Mouse (Mus musculus): ENCODE measurements around the gene Cc2d1a. TPM values are rescaled to one million over a fixed set of nuclear protein-coding genes. Genes with fewer than 3 reads are reported as not detected.

The Cc2d1a gene
- total and polyA plus RNA-seq, 3 experiments = 10.6 to 11.9 (median 11.2) TPM

GRCm38 (mm10) chr8:84187065-84187755 is 39.5 kb upstream of the Cc2d1a start:
- intact Hi-C loops (cut with DNase I) = loop anchor here (1.0 to 10.0 kb wide), 4 partner anchors 23 to 442 kb away; partner anchors contain the start of gene Adgre5

GRCm38 (mm10) chr8:84186547-84186946 is 38.8 kb upstream of the Cc2d1a start:
- 2% methylated on average over 12 of the region's 12 CpGs for WGBS
- Histone ChIP-seq H3K4me3 (peak overlapping the region; percentile 31), H3K79me2 (replicated peaks; ENCODE audit: control insufficient read depth, insufficient read depth, low read length) (no peaks in the 10 kb centered on the region), H3K27ac (peak overlapping the region; percentile 88), H3K36me3 (ENCODE audit: control insufficient read depth, insufficient read depth, low read length) (no peaks in the 10 kb centered on the region; the same call in 1 of the 2 replicates), H3K9ac (ENCODE audit: low read depth, low read length) (peak overlapping the region; percentile 63), H3K27me3 (ENCODE audit: control insufficient read depth, insufficient read depth, low read length) (no peaks in the 10 kb centered on the region), H3K4me1 (ENCODE audit: control insufficient read depth, insufficient read depth, low read length) (peaks cover 12% of the 10 kb centered on the region)
- intact Hi-C loops (cut with DNase I) = loop anchor here (1.0 to 10.0 kb wide), 4 partner anchors 99 to 442 kb away; partner anchors contain the start of gene Adgre5
- TF ChIP-seq CTCF (IDR thresholded peaks at IDR 0.05) = no peak; the same call in 1 of the 2 replicates
- peak; percentile 95 for TF ChIP-seq EP300 (IDR thresholded peaks at IDR 0.05; ENCODE audit: insufficient read depth, low read depth, low read length)
- TF ChIP-seq POLR2A (IDR thresholded peaks at IDR 0.05; ENCODE audit: insufficient read depth, low read depth, low read length) = peak; percentile 63
- peak; percentile 81 to 86 for DNase-seq

More at GRCm38 (mm10) chr8:84187065-84187755, 39.5 kb upstream of the Cc2d1a start:
- Histone ChIP-seq H3K9ac (ENCODE audit: low read depth, low read length) (peak overlapping the region; percentile 63), H3K27ac (peak overlapping the region; percentile 88), H3K27me3 (ENCODE audit: control insufficient read depth, insufficient read depth, low read length) (no peaks in the 10 kb centered on the region), H3K4me1 (ENCODE audit: control insufficient read depth, insufficient read depth, low read length) (peaks cover 16% of the 10 kb centered on the region), H3K36me3 (ENCODE audit: control insufficient read depth, insufficient read depth, low read length) (no peaks in the 10 kb centered on the region; the same call in 1 of the 2 replicates), H3K4me3 (peak overlapping the region; percentile 31), H3K79me2 (replicated peaks; ENCODE audit: control insufficient read depth, insufficient read depth, low read length) (no peaks in the 10 kb centered on the region)
- DNase-seq = peak; percentile 81
- WGBS = 5% methylated on average over 21 of the region's 21 CpGs
- TF ChIP-seq CTCF (IDR thresholded peaks at IDR 0.05) (peak; percentile 90), EP300 (IDR thresholded peaks at IDR 0.05; ENCODE audit: insufficient read depth, low read depth, low read length) (peak; percentile 66; the same call in 1 of the 2 replicates), POLR2A (IDR thresholded peaks at IDR 0.05; ENCODE audit: insufficient read depth, low read depth, low read length) (no peak)

GRCm38 (mm10) chr8:84185117-84185516 is 37.4 kb upstream of the Cc2d1a start, which contains the start of gene Nanos3:
Gene Nanos3 (minus strand): TSS chr8:84185217.
- no peaks in the 10 kb centered on the region for H3K27me3 ChIP-seq (ENCODE audit: control insufficient read depth, insufficient read depth, low read length)
- WGBS = 99% methylated on average over 7 of the region's 7 CpGs
- H3K36me3 ChIP-seq (ENCODE audit: control insufficient read depth, insufficient read depth, low read length) = no peaks in the 10 kb centered on the region; the same call in 1 of the 2 replicates
- H3K4me1 ChIP-seq (ENCODE audit: control insufficient read depth, insufficient read depth, low read length) = peaks cover 11% of the 10 kb centered on the region
- no peak within 1 kb of the TSS; the same call in 1 of the 2 replicates for H3K27ac ChIP-seq
- H3K79me2 ChIP-seq (replicated peaks; ENCODE audit: control insufficient read depth, insufficient read depth, low read length) = no peaks in the 10 kb centered on the region
- no peak for TF ChIP-seq EP300 (IDR thresholded peaks at IDR 0.05; ENCODE audit: insufficient read depth, low read depth, low read length)
- no peak for TF ChIP-seq POLR2A (IDR thresholded peaks at IDR 0.05; ENCODE audit: insufficient read depth, low read depth, low read length)
- no peak for TF ChIP-seq CTCF (IDR thresholded peaks at IDR 0.05)
- H3K9ac ChIP-seq (ENCODE audit: low read depth, low read length) = peak within 1 kb of the TSS; percentile 83
- peak within 1 kb of the TSS; percentile 58 for H3K4me3 ChIP-seq
- DNase-seq = no peak
- intact Hi-C loops (cut with DNase I) = loop anchor here (10.0 kb wide), 1 partner anchor 440 kb away; the partner anchor contains the start of gene Adgre5

- intact Hi-C loops (cut with DNase I) = loop anchor here (10.0 kb wide), 1 partner anchor 440 kb away; the partner anchor contains the start of gene Adgre5
- no peaks in the 10 kb centered on the region for H3K79me2 ChIP-seq (replicated peaks; ENCODE audit: control insufficient read depth, insufficient read depth, low read length)
- H3K27ac ChIP-seq = no peak overlapping the region; the same call in 1 of the 2 replicates
- H3K4me3 ChIP-seq = peak overlapping the region; percentile 58
- WGBS = 28% methylated on average over 21 of the region's 21 CpGs
- peaks cover 9% of the 10 kb centered on the region for H3K4me1 ChIP-seq (ENCODE audit: control insufficient read depth, insufficient read depth, low read length)
- H3K9ac ChIP-seq (ENCODE audit: low read depth, low read length) = peak overlapping the region; percentile 83
- H3K27me3 ChIP-seq (ENCODE audit: control insufficient read depth, insufficient read depth, low read length) = no peaks in the 10 kb centered on the region
- no peak for TF ChIP-seq EP300 (IDR thresholded peaks at IDR 0.05; ENCODE audit: insufficient read depth, low read depth, low read length)
- H3K36me3 ChIP-seq (ENCODE audit: control insufficient read depth, insufficient read depth, low read length) = no peaks in the 10 kb centered on the region
- no peak for DNase-seq
Measured at GRCm38 (mm10) chr8:84184085-84185043, 36.6 kb upstream of the Cc2d1a start.

- peak overlapping the region; percentile 83 for H3K9ac ChIP-seq (ENCODE audit: low read depth, low read length)
- intact Hi-C loops (cut with DNase I) = loop anchor here (10.0 kb wide), 1 partner anchor 439 kb away; the partner anchor contains the start of gene Adgre5
- H3K27ac ChIP-seq = peak overlapping the region; percentile 55
- H3K79me2 ChIP-seq (replicated peaks; ENCODE audit: control insufficient read depth, insufficient read depth, low read length) = no peaks in the 10 kb centered on the region
- no peaks in the 10 kb centered on the region for H3K27me3 ChIP-seq (ENCODE audit: control insufficient read depth, insufficient read depth, low read length)
- H3K36me3 ChIP-seq (ENCODE audit: control insufficient read depth, insufficient read depth, low read length) = no peaks in the 10 kb centered on the region
- TF ChIP-seq EP300 (IDR thresholded peaks at IDR 0.05; ENCODE audit: insufficient read depth, low read depth, low read length) (no peak), CTCF (IDR thresholded peaks at IDR 0.05) (no peak)
- peaks cover 6% of the 10 kb centered on the region for H3K4me1 ChIP-seq (ENCODE audit: control insufficient read depth, insufficient read depth, low read length)
- DNase-seq = peak; percentile 47 to 66
- WGBS = 2% methylated on average over 80 of the region's 87 CpGs
- peak overlapping the region; percentile 58 for H3K4me3 ChIP-seq
Measured at GRCm38 (mm10) chr8:84183261-84184084, 35.7 kb upstream of the Cc2d1a start.

Data from heart, adult 2 months (tissue).